Mouse (Mus musculus): ENCODE data around the gene Axl. TPM values are rescaled to one million over a fixed set of nuclear protein-coding genes. Genes with fewer than 3 reads are reported as not detected.
"Not testable (repeated sequence)": the region's sequence is repeated elsewhere in the genome, so short reads cannot be mapped to it uniquely, and the experiment has no call there.

Gene Axl
- total RNA-seq, 1 experiment from 2014 or later: 32.1 TPM

DNA sequence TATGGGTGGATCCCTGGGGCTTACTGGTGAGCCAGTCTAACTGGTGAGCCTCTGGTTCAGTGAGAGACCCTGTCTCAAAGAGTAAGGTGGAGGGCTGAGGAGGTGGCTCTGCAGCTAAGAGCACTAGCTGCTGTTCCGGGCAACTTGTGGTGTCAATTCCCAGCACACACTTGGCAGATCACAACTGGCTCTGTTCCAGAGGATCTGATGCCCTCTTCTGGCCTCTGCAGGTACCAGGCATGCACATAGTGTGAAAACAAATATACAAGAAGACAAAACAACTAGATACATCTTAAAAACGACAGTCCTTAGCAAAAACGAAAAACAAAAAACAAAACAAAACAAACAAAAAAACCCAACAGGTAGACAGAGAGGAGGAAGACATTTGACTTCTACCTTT, 5.2 kb upstream of the Axl start:
- peak; percentile 34 for DNase-seq

DNA sequence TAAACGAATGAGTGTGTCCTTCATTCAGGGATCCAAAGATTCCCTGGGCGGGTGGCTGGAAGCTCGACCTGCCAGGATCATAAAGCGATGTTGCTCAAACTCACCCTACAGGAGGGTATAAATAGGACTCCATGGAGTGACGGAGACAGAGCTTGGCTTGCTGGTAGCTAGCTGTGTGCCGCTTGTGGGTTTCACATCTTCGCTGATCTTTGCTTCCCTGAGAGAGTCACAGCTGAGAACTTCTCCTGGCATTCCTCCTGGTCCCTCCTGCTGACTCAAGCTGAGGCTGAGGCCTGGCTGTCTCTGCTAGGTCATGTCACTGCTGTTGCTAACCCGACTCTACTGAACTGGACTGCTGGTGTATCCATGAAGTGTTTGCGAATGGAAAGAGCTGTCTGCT, 4.5 kb upstream of the Axl start:
- DNase-seq: not testable (repeated sequence)

DNA sequence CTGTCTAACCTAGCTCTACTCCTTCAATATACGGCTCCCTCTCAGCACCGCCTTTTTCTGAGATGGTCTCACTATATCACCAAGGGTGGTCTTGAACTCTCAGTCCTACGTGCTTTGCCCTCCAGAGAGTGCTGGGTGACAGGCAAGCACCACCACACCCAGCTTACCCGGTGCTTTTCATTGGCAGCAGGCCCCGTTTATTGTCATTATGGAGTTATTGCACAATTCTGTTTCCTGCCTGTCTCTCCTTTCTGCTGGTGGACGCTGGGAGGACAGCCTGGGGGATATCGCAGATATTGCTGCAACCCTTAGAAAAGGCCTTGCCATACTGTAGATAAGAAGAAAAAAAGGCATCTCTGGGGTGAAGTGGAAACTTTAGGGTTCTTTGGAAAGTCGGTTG, 2.1 kb upstream of the Axl start:
- no peak for DNase-seq

DNA sequence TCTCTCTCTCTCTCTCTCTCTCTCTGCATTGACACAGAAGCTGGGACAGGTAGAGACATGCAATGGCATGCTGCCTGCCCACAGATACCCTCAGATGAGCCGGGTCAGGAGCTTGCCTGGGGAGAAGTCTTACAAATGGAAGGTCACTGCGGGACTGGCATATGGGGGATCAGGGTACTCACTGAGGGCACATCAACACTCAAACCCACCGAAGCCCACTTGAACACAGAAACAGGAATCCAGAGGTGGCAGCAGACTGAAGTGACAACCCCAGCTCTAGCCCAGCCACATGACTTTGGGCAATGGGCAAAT, 580 bp upstream of the Axl start:
- no peak for DNase-seq

DNA sequence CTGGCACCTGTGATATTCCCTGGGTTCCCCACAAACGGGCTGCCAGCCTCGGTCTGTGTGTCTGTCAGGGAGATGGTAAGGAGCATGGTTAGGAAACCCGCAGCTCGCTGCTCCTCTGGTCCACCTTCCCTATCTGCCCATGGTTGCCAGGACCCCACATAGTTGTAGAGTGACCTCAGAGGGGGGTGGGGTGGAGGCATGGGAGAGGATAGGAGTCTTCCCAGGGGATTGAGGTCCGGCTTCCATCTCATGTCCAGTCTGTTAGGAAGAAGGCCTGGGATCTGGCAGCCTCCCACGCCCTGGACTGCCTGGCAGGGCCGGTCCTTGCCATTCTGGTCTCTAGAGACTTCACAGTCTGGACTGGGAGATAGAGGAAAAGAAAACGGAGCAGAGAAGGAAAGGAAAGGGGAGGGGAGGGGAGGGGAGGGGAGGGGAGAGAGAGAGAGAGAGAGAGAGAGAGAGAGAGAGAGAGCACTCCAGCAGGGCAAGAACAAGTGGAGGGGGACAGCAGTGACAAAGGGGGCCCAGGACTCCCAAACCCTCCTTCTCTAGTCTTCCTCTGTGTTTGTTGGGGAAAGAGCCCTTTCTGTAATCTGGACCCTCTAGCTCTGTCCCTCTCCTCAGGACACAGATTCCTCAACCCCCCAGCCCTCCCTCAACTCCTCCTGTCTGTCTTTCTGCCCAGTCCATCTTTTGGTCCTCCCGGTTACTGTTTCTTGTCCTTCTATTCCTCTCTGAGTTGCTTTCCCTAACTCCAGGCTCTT, 867 bp downstream of the Axl start:
- peak; percentile 13 for DNase-seq

DNA sequence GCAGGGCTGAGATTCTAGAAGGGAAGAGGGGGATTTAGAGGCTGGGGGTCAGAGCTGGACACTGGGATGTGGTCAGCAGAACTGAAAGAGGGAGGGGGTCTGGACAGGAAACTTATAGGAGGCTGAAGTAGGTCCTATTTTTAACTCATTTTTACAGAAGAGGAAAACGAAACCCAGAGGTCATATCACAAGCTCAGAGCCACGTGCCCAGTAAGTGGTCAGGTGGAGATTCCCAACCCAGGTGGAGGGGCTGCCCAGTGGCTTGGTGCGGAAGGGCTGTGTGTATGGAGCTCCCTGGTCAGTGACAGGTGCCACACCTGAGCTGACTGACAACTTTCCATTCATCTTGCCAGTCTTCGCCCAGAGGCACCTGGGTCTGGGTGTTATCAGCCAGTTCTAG, 1.5 kb downstream of the Axl start:
- no peak for DNase-seq

DNA sequence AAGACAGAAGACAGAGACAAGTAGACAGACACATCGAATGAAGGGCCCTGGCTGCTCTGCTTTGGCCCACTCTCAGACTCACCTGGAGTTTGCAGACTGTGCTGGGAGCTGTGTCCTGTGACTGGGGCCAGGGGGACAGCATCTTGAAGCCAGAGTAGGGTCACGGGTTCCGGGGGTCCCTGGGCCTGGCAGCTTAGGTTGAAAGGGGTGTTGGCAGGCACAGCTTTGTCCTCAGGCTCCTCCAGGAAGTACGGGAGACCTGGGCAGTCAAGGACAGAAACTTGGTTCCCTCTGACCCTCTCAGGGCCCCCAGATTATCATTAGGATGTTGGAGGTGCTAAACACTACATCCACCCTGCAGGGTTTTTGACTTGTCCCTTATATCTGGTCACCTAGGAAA, 2.8 kb downstream of the Axl start:
- no peak for DNase-seq

DNA sequence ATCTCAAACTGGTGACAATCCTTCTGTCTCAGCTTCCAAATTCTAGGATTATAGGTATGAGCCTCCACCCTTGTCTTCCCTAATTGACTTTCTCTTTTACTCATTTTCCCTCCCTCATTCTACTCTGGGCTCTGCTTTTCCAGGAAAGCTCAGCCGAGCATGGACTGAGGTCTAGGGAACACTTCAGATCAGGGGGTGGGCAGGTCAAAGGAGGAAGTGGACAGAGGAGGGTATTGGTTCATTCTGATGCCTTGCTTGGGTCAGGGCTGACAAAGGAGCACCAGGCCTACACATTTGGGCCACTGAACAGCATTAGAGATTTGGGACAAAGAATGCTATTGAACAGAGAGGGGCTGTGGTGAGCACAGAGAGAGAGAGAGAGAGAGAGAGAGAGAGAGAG, 3.7 kb downstream of the Axl start:
- no peak for DNase-seq

DNA sequence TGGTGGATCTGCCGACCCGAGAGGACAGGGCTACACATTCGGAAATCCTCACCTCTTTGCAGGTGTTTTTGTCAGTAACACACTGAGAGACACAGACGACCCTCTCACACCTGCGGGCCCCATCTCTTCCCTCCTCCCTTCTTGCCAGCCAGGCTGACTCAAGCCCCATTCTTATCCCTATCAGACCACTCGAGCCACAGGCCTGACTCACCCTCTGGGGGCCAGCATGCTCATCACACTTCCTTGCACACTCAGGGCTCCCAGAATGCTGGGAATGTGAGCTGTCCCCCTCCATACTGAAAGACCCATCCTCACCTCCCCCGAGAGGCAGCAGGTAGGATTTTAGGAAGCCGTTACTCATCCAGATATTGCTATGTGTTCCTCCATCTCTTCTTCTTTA, 4.8 kb downstream of the Axl start:
- no peak for DNase-seq

DNA sequence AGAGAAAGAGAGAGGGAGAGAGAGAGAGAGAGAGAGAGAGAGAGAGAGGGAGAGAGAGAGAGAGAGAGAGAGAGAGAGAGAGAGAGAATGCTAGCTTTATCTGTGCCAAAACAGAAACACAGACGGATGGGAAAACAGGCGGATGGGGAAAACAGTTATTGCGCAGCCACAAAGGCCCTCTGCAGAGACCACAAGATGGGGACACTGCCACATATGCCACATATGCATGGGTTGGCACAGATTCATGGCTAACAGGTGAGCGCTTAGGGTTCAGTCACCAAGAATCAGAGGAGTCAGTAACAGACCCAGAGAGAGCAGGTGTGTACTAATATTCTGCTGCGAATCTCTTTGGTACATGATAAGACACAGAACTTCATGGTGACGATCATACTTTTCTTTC, 5.8 kb downstream of the Axl start:
- no peak for DNase-seq

DNA sequence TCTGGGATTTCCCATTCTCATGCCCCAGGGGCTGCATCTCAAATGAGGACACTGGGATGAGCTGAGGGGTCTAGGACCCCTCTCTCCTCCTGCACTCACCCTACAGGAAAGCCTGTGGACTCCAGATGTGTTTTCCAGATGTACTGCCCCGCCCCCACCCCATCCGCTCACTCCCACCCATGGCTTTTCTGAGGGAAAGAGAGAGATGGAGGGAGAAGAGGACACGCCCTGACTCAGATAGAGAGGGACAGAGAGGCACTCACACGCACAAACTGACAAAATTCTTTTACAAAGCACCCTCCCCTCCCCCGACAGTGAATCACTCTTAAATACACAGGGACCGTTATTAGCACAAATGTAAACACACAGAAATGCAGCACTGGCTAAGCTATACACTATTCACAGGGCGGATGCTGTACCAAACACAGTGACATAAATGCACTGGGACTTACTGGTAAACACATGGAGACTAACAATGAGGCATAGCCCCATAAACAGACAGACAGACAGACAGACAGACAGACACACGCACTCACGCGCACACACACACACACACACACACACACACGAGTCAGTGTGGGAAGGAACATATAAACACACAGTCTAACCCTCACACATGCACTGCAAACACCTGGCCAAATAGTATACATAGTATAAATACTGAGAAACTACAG, 6.4 kb downstream of the Axl start:
- no peak for DNase-seq

DNA sequence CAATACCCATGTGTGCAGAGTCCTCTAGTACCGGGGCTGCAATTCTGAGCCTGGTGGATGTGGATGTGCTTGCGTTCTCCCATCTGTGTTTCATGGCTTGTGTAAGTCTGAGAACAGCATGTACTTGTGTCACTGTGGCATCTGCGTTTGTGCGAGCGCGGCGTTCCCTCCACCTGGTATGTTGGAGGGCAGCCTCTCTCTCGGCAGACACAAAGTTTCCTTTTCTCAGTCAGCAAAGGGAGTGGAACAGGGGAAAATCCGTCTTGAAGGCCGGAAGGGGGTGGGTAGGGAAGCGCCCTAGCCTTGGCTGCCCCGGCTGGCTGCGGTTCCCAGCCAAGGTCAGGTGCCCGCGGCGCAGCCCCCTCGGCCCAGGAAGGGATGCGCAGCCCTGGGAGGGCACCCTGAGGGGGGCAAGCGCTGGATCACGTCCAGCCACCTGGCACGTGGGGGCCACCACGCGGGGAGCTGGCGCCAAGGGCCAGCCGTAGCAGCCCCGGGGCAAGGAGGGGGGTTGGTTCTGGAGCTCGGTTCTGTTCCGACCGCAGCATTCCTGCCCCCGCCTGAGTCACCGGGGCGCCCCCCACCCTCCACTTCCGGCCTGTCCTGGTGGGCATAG, 7.1 kb downstream of the Axl start:
- DNase-seq: peak; percentile 56

DNA sequence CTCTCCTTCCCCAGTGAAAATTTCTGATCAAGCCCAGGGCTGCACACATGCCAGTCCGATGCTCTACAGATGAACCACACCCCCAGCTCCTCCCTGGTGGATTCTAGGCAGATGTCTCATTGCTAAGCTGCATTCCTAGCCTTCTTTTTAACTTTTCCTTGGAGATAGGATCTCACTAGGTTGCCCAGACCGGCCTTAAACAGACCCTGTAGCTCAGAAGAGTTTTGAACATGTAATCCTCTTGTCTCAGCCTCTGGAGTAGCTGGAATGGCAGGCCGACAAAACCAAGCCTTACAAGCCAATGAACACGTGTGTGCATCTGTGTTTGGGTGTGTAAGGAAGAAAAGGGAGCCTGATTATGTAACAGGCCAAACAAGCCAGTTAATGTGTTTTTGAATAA, 7.8 kb downstream of the Axl start:
- no peak for DNase-seq

DNA sequence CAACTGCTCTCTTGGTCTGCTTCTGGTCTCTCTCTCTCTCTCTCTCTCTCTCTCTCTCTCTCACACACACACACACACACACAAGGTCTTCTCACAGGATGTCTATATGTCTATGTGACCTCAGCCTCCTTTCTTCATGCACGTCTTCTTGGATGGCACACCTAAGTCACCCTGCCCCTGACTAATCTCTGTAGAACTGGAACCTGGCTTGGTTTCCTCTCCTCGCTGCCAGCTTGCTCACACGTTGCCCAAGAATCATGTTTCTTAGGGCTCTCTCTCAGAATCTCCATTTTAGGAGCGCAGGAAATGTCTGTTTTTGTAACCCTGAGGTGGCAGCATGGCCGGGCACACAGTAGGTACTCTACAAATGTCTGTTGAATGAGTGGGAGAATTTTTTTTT, 8.5 kb downstream of the Axl start:
- no peak for DNase-seq

DNA sequence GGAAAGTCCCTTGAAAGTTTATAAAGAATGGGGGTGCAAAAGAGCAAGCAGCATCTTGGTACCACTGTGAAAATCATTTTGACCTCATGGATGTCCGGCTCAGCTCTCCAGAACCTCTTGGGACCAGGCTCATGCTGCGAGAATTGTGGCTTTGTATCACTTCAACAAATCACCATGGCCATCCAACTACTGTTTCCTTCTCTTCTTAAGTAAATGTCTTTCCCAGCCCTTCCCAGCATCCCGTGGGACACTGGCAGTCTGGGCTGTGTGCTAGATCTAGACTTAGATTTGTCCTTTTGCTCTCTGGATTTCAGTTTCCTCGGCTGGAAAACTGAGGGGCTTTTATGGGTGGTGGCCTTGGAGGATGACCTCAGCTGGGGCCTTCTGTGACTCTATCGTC, 20.3 kb downstream of the Axl start:
- no peak for DNase-seq

DNA sequence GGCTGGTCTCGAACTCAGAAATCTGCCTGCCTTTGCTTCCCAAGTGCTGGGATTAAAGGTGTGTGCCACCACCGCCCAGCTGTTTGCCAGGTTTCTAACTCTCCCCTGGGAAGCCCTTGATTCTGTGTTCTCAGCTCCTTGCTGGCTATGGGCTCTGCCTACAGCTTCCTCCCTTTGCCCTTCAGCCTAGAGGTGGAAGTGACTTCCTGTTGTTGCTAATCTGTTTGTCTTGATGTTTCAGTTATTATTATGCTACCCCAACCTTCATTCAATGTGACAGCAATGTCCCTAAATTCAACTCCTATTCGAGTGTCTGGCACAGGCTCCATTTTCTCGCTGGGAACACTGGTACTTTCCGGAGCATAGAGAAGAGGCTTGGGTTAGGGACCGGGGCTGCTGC, 22.4 kb downstream of the Axl start:
- no peak for DNase-seq

DNA sequence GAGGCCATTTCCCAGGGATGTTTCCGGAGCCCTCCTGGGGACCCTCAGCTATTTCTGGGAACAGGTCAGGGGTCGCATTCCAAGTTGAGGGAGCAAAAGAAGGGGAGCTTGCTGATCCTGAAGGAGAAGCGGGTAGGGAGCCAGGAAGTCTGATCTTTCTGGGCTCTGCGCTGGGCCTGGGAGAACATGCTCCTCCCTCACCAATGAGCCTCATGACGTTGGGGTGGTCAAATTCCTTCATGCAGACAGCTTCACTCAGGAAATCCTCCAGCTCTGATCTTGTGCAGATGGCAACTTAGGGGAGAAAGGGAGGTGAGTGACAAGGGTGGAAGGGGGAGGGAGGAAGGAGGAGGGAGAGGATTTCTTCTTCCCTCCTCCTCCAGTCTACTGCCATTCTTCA, 24.3 kb downstream of the Axl start:
- DNase-seq: no peak

DNA sequence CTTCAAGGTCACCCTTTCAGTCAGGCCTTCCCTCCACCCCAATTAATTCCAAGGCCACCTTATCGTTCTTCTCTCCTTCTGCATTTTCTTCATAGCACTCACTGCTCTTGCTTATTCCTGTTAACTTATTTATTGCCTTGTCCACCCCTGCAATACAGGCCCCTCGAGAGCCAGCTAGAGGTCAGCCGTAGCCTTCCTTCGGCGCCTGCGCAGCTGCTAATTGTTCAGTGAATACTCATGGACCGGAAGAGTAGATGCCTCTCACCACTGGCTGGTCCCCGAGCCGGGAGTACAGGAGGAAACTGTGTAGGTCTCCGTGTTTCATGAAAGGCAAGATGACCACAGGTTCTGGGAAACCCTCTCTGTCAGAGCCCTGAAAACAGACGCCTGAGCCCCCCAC, 24.8 kb downstream of the Axl start:
- DNase-seq: no peak

DNA sequence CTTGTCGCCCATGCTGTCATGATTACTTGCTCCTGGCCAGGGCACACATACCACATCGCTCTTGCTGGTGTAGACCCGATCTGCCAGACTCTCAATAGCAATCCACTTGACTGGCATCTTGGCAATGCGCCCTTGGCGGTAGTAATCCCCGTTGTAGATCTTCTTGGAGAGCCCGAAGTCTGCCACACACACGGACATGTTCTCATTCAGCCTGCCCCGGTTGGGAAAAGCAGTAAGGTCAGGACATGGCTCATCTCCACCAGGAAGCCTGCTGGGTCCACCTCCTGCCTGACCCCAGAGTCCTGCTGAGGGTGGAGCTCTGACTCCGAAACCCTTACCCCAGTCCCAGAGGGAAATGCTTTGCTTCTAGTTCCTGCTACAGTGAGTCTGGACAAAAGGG, 27.2 kb downstream of the Axl start:
- DNase-seq: no peak

DNA sequence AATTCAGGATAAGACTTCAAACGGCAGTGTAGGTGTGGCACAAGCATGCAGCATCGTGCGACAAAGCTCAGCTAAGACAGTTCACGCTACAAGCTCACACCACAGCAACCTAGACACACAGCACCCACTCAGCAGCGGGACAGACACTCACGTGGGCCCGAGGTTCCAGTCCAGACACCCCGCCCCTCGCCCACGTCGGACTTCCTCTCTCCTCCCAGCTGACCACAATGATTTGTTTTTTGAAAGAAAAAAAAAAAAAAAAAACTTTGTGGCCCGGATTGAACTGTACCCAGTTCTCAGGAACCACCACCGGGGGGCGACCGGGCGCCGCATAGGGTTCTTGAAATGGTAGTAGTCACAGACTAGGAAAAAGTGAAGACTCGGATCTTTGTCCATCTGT, 32.5 kb downstream of the Axl start:
- peak; percentile 93 for DNase-seq

DNA sequence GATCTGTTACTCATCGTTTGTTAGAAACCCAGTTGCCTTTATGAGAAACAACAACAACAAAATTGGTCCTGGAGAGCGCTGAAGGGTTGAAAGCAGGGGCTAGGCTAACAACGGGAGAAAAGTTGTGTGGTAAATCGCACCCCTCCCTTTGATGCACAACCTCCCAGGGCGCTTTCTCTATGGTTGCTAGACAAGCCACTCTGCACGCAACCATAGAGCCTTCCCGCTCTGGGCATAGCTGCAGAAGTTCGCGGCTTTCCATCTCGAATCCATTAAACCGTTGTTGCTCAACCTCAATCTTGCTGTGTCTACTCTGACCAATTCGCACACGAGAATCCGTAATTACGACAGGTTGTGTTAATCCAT, 33.1 kb downstream of the Axl start:
- DNase-seq: peak; percentile 46

DNA sequence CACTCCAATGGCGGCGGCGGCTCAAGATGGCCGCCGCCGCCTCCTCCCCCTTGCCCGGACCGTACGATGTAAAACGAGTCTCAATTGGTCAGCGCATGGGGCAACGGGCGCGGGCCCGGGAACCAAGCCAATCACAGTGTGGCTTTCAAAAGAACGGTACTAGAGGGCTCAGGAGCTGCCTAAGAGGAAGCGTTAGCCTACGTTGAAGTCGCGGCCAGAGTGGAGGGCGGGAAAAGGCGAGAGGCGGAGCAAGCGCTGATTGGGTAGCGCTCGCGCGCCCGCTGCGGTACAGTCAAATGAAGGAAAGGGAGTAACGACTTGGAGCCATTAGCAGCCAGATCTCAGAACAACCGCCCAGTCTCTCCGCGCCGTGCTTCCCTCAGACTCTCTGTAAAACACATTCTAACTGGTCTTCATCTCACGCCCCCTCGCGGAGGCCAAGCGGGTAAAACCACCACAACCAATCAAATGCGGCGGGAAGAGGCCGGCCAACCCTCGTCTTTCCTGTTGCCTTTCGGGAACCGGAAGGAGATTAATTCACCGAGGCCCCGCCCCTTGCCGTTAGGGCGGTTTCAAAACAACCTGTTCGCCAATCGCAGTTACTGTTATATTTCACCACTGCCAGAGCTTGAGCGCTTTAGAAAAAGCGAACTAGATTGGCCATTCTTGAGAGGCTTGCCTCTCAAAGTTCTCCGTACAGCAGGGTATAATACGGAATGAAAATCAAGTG, 33.6 kb downstream of the Axl start, which contains the start of gene Hnrnpul1:
Gene Hnrnpul1, minus strand, starts transcription at position 20 of the 730 bp plus-strand sequence.
- DNase-seq: peak; percentile 96

DNA sequence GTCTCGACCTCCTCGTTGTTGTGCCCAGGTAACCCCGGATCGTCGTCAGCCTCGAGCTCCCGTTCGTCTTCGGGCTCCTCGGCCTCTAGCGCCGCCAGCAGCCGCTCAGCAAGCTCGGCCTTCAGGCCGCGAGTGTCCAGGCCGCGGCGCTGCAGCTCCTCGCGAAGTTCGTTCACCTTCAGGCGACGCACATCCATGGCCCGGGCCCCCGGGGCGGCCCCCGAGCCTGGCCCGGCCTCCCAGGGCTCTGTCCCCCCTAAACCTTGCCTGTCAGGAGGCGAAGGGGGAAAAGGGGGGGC, 34.1 kb downstream of the Axl start:
- no peak for DNase-seq
